Mouse (Mus musculus) kidney, embryonic 15.5 days (tissue): Measurements from ENCODE around the gene Pcbp2. TPM values are rescaled to one million over a fixed set of nuclear protein-coding genes. Genes with fewer than 3 reads are reported as not detected.

Experiments used
- ATAC-seq: fragments of 200-750 bp; cut with Nextera tagmentation; replicated peaks from 2 replicates; pipeline ENCODE4 v1.8.0; 2017; ENCODE audit warnings: moderate TSS enrichment; ENCODE audit not compliant: low FRiP score
- H3K27ac ChIP-seq: fragments of 300-500 bp; sonication (generic); 2 replicates; pipeline ENCODE4 v1.5.1; 2015; ENCODE audit warnings: mild to moderate bottlenecking, inconsistent platforms
- H3K27me3 ChIP-seq: fragments of 300-500 bp; sonication (generic); 2 replicates; pipeline ENCODE4 v1.6.1; 2015; ENCODE audit warnings: inconsistent platforms
- H3K36me3 ChIP-seq: fragments of 300-500 bp; sonication (generic); 2 replicates; pipeline ENCODE4 v1.6.1; 2015; ENCODE audit warnings: inconsistent platforms
- H3K4me1 ChIP-seq: fragments of 300-500 bp; sonication (generic); 2 replicates; pipeline ENCODE4 v1.6.1; 2015; ENCODE audit warnings: inconsistent platforms
- H3K4me2 ChIP-seq: fragments of 300-500 bp; sonication (generic); 2 replicates; pipeline ENCODE4 v1.6.1; 2015; ENCODE audit warnings: moderate library complexity, mild to moderate bottlenecking, inconsistent platforms
- H3K4me3 ChIP-seq: fragments of 300-500 bp; sonication (generic); replicated peaks from 2 replicates; pipeline ENCODE4 v1.5.1; 2015; ENCODE audit warnings: mild to moderate bottlenecking, inconsistent platforms
- H3K9ac ChIP-seq: fragments of 300-500 bp; sonication (generic); 2 replicates; pipeline ENCODE4 v1.6.1; 2015; ENCODE audit warnings: mild to moderate bottlenecking, inconsistent platforms
- H3K9me3 ChIP-seq: fragments of 300-500 bp; sonication (generic); replicated peaks from 2 replicates; pipeline ENCODE4 v1.6.1; 2016; ENCODE audit warnings: inconsistent platforms
- WGBS: fragments of 180-500 bp; shearing (Covaris S2); methylation state at CpG from one replicate; pipeline ENCODE4 v1.1.7; 2015; ENCODE audit warnings: mixed read lengths; 5-methylcytosine and 5-hydroxymethylcytosine counted together
- polyA plus RNA-seq: library from polyadenylated mRNA; unstranded; fragments of >200 nt; fragmentation: Nextera tagmentation; extraction: Ambion mirVana; gene quantifications from 2 replicates; pipeline ENCODE4 v1.2.1, GENCODE M21; 2015

Gene Pcbp2
- 210 and 217 TPM in 2 replicates for polyA plus RNA-seq

DNA sequence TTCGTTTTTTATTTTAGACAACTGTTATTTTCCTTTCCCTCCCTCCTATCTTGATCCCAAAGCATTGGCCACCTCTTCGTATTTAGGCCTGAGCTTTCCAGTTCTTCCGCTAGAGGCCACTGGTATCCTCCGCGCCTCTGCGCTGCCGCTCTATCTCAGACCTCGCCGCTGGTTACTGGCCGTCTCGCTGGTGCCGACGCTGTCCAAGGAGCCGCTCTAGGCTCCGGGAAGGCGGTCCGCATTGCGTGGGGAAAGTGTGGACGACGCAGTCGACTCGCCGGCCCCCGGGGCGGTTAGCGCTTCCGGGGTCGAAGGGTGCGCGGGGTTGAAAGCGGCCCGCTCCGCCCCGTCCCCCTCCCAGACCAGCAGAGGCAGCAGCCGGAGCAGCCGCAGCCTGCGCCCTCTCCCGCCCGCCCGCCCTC is at the start of gene Pcbp2:
Gene Pcbp2, plus strand, starts transcription at position 357 of the 422 bp plus-strand sequence.
- Histone ChIP-seq H3K36me3 (peaks cover 22% of the 10 kb centered on the region), H3K9me3 (no peaks in the 10 kb centered on the region), H3K4me3 (peak within 1 kb of the TSS; percentile 90), H3K9ac (peak within 1 kb of the TSS; percentile 98), H3K27me3 (no peaks in the 10 kb centered on the region), H3K27ac (peak within 1 kb of the TSS; percentile 98), H3K4me1 (peaks cover 12% of the 10 kb centered on the region), H3K4me2 (peak within 1 kb of the TSS; percentile 64)
- WGBS: under 1% methylated on average over 37 of the region's 40 CpGs
- peak; percentile 100 for ATAC-seq

DNA sequence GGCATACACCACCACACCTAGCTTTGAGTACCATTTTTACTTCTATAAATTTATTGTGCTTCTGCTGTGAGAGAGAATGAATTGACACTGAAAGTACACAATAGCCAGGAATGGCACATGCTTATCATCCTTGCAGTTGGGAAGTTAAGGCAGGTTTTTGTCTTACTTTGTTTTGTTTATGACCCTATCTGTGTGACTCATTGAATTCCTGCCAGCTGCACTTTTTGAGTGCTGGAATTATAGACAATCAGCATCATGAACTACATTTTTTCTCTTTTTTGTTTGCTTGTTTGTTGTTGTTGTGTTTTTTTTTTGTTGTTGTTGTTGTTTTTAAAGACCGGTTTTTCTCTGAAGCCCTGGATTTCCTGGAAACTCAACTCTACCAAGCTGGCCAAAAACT is 49.4 kb upstream of the Pcbp2 start:
- Histone ChIP-seq H3K36me3 (peaks cover 68% of the 10 kb centered on the region), H3K4me1 (no peaks in the 10 kb centered on the region), H3K9me3 (no peaks in the 10 kb centered on the region), H3K27ac (0 out of 2 replicates have a peak overlapping the region, but pooled peaks have one; percentile 7), H3K9ac (no peak overlapping the region), H3K4me3 (no peak overlapping the region), H3K27me3 (no peaks in the 10 kb centered on the region), H3K4me2 (no peak overlapping the region)
- no peak for ATAC-seq
- whole genome bisulfite sequencing: 42% methylated on average over 1 of the region's 1 CpGs

DNA sequence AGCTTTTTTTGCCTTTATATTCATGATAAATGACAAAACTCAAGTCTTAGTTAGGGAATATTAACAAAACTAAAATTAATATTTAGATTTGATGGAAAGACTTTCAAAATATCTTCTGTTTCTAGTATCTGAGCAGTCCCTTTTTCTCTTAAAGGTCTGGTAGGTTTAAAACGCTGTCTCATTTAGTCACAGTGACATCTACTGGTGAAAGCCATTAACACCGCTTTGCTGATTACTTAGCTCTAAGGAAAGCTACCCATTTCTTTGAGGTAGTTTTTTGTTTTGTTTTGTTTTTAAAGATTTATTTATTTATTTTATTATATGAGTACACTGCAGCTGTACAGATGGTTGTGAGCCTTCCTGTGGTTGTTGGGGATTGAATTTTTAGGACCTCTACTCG is 48.9 kb upstream of the Pcbp2 start:
- Histone ChIP-seq H3K4me2 (no peak overlapping the region), H3K9ac (no peak overlapping the region), H3K9me3 (no peaks in the 10 kb centered on the region), H3K4me3 (no peak overlapping the region), H3K27me3 (no peaks in the 10 kb centered on the region), H3K36me3 (peaks cover 71% of the 10 kb centered on the region), H3K4me1 (no peaks in the 10 kb centered on the region), H3K27ac (no peak overlapping the region)
- 60% methylated on average over 3 of the region's 3 CpGs for WGBS
- no peak for ATAC-seq

DNA sequence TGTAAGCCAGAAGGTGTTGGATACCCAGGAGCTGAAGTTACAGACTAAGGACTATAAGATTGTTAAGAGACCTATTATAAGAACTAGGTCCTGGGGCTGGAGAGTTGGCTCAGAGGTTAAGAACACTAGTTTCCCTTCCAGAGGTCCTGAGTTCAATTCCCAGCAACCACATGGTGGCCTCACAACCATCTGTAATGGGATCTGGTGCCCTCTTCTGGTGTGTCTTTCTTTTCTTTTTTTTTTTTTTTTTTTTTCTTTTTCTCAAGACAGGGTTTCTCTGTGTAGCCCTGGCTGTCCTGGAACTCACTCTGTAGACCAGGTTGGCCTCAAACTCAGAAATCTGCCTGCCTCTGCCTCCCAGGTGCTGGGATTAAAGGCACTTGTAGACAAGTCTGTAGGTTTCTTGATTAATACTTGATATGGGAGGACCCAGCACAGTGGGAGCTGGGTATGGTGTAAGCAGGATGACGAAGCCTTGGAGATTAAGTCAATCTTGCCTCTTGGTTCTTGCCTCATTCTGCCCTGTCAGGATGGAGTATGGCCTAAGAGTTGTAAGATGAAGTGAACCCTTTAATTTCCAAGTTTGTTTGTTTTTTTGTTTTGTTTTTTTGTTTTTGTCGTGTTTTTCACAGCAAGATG is 46.6 kb upstream of the Pcbp2 start:
- Histone ChIP-seq H3K36me3 (peaks cover 75% of the 10 kb centered on the region), H3K9me3 (no peaks in the 10 kb centered on the region), H3K4me1 (no peaks in the 10 kb centered on the region), H3K27ac (no peak overlapping the region), H3K9ac (no peak overlapping the region), H3K4me2 (no peak overlapping the region), H3K4me3 (no peak overlapping the region), H3K27me3 (no peaks in the 10 kb centered on the region)
- no peak for ATAC-seq
- 100% methylated on average over 2 of the region's 2 CpGs for WGBS

DNA sequence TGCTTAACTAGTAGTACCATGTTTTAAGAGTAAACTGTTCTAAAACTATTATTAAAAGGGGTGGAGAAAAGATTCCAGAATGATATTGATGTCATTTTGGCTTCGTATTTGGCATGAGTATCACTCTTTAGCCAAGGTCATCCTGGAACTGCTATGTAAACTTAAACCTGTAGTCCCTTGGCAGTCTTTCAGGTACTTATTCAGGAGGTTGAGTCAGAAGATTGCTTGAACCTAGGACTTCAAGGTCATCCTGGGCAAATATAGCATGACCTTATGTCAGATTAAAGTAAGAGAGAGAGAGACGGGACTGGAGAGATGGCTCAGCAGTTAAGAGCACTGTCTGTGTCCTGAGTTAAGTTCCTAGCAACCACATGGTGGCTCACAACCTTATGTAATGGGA is 45.7 kb upstream of the Pcbp2 start:
- WGBS: 80% methylated on average over 2 of the region's 2 CpGs
- H3K4me2 ChIP-seq: no peak overlapping the region
- no peak overlapping the region for H3K4me3 ChIP-seq
- H3K36me3 ChIP-seq: peaks cover 77% of the 10 kb centered on the region
- H3K9ac ChIP-seq: no peak overlapping the region
- no peak for ATAC-seq
- H3K4me1 ChIP-seq: no peaks in the 10 kb centered on the region
- H3K9me3 ChIP-seq: no peaks in the 10 kb centered on the region
- no peaks in the 10 kb centered on the region for H3K27me3 ChIP-seq
- H3K27ac ChIP-seq: no peak overlapping the region

DNA sequence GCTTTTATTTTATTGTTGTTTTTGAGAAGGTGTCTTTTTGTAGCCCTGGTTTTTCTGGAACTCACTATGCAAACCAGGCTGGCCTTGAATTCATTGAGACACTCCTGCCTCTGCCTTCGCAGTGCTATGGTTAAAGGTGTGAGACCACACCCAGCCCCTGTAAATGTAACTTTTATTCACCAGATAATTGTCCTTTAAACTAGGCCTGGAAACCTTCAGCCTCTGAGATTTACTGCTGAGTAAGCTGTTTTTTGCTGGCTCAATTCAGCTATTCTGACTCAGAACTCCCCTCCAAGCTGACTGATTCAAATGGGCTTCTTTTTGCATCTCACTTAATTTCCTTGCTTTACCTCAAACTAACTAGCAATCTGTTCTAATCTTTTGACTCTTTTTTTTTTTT is 43.4 kb upstream of the Pcbp2 start:
- Histone ChIP-seq H3K9ac (no peak overlapping the region), H3K36me3 (peaks cover 91% of the 10 kb centered on the region), H3K4me2 (no peak overlapping the region), H3K27me3 (no peaks in the 10 kb centered on the region), H3K27ac (no peak overlapping the region), H3K4me1 (no peaks in the 10 kb centered on the region), H3K9me3 (no peaks in the 10 kb centered on the region), H3K4me3 (no peak overlapping the region)
- 94% methylated on average over 1 of the region's 1 CpGs for WGBS
- no peak for ATAC-seq

DNA sequence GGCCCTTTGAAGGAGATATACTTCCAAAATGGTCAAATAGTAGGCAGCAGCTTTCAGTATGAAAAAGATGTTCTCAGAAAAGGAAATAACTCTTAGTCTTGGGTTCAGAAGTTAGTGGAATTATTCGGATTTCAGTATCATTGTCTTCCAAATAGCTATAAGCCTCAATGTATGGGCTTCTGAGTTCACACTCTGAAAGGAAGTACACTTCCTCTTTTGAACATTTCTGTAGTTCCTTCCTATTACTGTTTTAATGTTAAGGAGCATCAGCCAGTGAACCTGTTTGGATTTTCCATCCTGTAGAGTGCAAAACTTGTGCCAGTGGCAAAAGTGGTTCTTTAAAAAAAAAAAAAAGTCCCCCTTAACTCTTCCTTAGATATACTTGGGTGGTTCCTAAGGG is 38.3 kb upstream of the Pcbp2 start:
- H3K27me3 ChIP-seq: no peaks in the 10 kb centered on the region
- ATAC-seq: no peak
- no peak overlapping the region for H3K4me2 ChIP-seq
- 88% methylated on average over 1 of the region's 1 CpGs for WGBS
- H3K9me3 ChIP-seq: no peaks in the 10 kb centered on the region
- no peaks in the 10 kb centered on the region for H3K4me1 ChIP-seq
- peaks cover 88% of the 10 kb centered on the region for H3K36me3 ChIP-seq
- H3K4me3 ChIP-seq: no peak overlapping the region
- H3K27ac ChIP-seq: no peak overlapping the region
- no peak overlapping the region for H3K9ac ChIP-seq

DNA sequence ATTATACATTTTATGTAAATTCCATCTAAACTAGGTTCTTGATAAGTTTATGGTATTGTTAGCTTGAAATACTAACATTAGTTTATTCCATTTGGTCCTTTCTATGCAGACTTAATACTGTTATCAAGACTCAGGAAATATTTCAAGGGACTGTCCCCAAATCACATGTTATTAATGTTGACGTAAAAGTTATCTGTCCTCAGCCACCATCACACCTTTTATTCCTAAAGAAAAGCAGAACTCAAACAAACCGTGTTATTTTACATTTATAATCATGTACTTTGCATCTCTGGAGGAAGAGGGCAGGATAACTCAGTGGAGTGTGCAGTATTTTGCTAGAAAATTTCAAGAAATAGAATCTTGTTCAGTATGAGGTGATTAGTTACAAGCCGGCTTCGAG is 37.2 kb upstream of the Pcbp2 start:
- Histone ChIP-seq H3K4me2 (no peak overlapping the region), H3K27me3 (no peaks in the 10 kb centered on the region), H3K4me1 (no peaks in the 10 kb centered on the region), H3K36me3 (peaks cover 88% of the 10 kb centered on the region), H3K9ac (no peak overlapping the region), H3K27ac (no peak overlapping the region), H3K9me3 (no peaks in the 10 kb centered on the region), H3K4me3 (no peak overlapping the region)
- WGBS: 93% methylated on average over 4 of the region's 4 CpGs
- no peak for ATAC-seq

DNA sequence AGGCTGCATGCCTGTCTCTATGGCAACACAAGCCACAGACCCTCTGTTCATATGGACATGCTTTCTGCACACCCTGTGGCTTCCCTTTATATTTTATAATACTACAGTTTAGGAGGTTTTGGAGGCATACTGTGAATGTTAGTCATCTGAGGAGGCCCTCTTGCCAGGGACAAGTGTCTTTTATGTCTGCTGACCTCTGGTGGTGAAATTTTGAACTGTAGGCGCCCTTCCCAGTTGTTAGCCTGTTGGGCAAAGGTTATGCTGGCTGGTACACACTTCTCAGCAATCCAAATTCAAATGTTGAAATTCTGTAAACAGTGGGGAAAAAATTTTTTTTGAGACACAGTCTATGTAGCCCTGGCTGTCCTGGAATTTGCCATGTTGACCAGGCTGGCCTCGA is 27.8 kb upstream of the Pcbp2 start:
- Histone ChIP-seq H3K27ac (no peak overlapping the region), H3K9ac (no peak overlapping the region), H3K36me3 (peaks cover 9% of the 10 kb centered on the region), H3K4me1 (0 out of 2 replicates have a peak, but pooled peaks cover 2% of the 10 kb centered on the region), H3K4me3 (no peak overlapping the region), H3K9me3 (no peaks in the 10 kb centered on the region), H3K27me3 (no peaks in the 10 kb centered on the region), H3K4me2 (no peak overlapping the region)
- 50% methylated on average over 2 of the region's 2 CpGs for WGBS
- ATAC-seq: no peak

DNA sequence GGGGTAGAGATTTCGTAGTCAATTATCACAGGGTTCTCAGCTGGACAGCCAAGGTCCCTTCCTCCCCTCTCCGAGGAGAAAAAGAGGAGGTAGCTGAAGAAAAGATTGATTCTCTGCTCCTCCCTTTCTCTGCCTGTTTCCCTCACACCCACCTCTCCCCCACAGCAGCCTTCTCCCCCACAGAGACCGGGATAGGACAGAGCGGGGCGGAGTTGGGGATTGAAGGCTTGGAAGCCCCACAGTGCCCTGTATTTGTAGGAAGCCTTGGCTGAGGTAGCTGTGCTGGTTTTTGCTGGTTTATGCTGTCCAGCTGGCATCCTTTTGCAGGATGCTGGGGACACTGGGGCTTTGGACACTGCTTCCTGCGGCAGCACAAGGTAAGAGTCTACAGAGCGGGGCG is 25.2 kb upstream of the Pcbp2 start, which contains the start of gene Amhr2:
Gene Amhr2, plus strand, starts transcription at position 222 of the 400 bp plus-strand sequence.
- Histone ChIP-seq H3K4me1 (0 out of 2 replicates have a peak, but pooled peaks cover 2% of the 10 kb centered on the region), H3K9me3 (no peaks in the 10 kb centered on the region), H3K36me3 (no peaks in the 10 kb centered on the region), H3K4me2 (no peak within 1 kb of the TSS), H3K9ac (no peak within 1 kb of the TSS), H3K27ac (no peak within 1 kb of the TSS), H3K27me3 (no peaks in the 10 kb centered on the region), H3K4me3 (no peak within 1 kb of the TSS)
- ATAC-seq: no peak
- WGBS: 51% methylated on average over 8 of the region's 8 CpGs

DNA sequence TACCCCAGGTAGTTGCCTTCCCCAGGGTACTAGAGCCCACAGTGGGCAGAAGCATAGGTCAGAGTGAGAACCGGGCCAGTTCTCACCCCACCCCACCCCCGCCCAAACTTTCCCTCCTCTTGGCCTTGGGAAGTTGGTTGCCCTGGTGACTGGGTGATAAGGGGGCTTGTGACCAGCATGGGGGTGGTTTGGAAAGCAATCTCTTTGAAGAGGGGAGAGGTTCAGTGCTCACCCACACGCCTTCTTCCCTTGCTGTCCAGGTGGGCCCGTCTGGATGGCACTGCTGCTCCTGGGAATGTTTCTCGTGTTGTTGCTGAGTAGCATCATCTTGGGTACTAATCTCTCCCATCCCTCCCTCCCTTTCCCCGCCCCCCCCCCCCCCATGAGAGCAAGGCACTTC is 23.9 kb upstream of the Pcbp2 start:
- ATAC-seq: 0 out of 2 replicates have a peak, but pooled peaks have one; percentile 33
- Histone ChIP-seq H3K4me2 (no peak overlapping the region), H3K4me3 (no peak overlapping the region), H3K9me3 (no peaks in the 10 kb centered on the region), H3K27ac (no peak overlapping the region), H3K4me1 (0 out of 2 replicates have a peak, but pooled peaks cover 2% of the 10 kb centered on the region), H3K27me3 (no peaks in the 10 kb centered on the region), H3K36me3 (no peaks in the 10 kb centered on the region), H3K9ac (no peak overlapping the region)
- WGBS: 58% methylated on average over 5 of the region's 6 CpGs

DNA sequence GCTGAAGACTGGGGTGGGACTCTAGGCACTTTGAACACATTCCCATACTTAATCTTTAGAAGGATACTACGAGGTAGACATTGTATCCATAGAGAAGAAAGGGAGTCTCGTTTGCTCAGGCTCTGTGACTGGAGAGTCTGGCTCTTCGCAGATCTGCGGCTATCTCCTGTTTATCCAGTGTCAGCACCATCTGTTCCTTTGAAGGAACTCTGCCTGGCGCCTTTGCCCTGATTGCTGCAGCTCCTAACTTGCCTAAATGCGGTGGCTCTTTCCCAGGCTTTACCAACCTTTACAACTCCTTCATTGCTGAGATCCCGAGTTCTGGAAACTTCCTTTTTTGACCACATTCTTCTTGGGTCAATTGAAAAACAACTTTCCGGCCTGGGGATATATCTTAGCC is 21.0 kb upstream of the Pcbp2 start:
- Histone ChIP-seq H3K36me3 (no peaks in the 10 kb centered on the region), H3K4me2 (no peak overlapping the region), H3K27ac (no peak overlapping the region), H3K9me3 (no peaks in the 10 kb centered on the region), H3K4me1 (0 out of 2 replicates have a peak, but pooled peaks cover 2% of the 10 kb centered on the region), H3K27me3 (no peaks in the 10 kb centered on the region), H3K4me3 (no peak overlapping the region), H3K9ac (no peak overlapping the region)
- no peak for ATAC-seq
- WGBS: 31% methylated on average over 8 of the region's 8 CpGs

DNA sequence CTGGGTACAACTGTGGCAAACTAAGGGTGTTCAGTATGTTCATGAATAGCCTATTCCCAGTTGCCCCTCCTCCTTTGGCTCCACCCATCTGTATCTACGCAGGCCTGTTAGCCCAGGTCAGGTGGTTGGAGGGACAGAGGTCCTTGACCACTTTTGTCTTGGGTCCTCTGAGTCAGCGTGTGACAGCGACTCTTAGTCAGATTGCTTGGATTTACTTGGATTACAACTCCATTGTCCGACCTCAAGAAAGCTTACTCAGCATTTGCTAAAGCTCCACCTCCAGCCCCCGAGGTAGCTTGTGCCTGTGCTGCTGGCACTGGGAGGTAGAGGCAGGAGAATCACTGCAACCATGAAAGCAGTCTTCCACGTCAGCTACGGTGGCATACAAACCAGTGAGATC is 19.4 kb upstream of the Pcbp2 start:
- H3K27ac ChIP-seq: no peak overlapping the region
- H3K4me3 ChIP-seq: no peak overlapping the region
- H3K4me2 ChIP-seq: no peak overlapping the region
- H3K9ac ChIP-seq: no peak overlapping the region
- no peaks in the 10 kb centered on the region for H3K27me3 ChIP-seq
- WGBS: 35% methylated on average over 7 of the region's 7 CpGs
- no peaks in the 10 kb centered on the region for H3K36me3 ChIP-seq
- ATAC-seq: no peak
- no peaks in the 10 kb centered on the region for H3K9me3 ChIP-seq
- 0 out of 2 replicates have a peak, but pooled peaks cover 2% of the 10 kb centered on the region for H3K4me1 ChIP-seq
